Mouse (Mus musculus) testis, adult 2 months (tissue): Measurements from ENCODE around the gene Snd1. TPM values are rescaled to one million over a fixed set of nuclear protein-coding genes. Genes with fewer than 3 reads are reported as not detected.

Experiments used
- H3K27ac ChIP-seq: fragments of 200-500 bp; 2 replicates; pipeline ENCODE4 v1.5.1; 2012; ENCODE audit warnings: low read depth, low read length; ENCODE audit not compliant: control insufficient read depth, insufficient read depth
- H3K27me3 ChIP-seq: fragments of 200-500 bp; 2 replicates; pipeline ENCODE4 v1.6.1; 2012; ENCODE audit warnings: mild to moderate bottlenecking, low read length, moderate library complexity; ENCODE audit not compliant: control insufficient read depth, insufficient read depth
- H3K36me3 ChIP-seq: fragments of 200-500 bp; 2 replicates; pipeline ENCODE4 v1.6.1; 2012; ENCODE audit warnings: mild to moderate bottlenecking, low read length; ENCODE audit not compliant: control insufficient read depth, insufficient read depth
- H3K4me1 ChIP-seq: fragments of 200-500 bp; 2 replicates; pipeline ENCODE4 v1.6.1; 2012; ENCODE audit warnings: low read length; ENCODE audit not compliant: control insufficient read depth, insufficient read depth
- H3K4me3 ChIP-seq: fragments of 200-500 bp; 2 replicates; pipeline ENCODE4 v1.5.1; 2012; ENCODE audit warnings: low read depth, mild to moderate bottlenecking, low read length, moderate library complexity, mixed read lengths; ENCODE audit not compliant: control insufficient read depth
- CTCF ChIP-seq: fragments of 200-500 bp; IDR thresholded peaks from 2 replicates; pipeline ENCODE4 v1.5.1; 2012; ENCODE audit warnings: low read depth, mild to moderate bottlenecking, inconsistent platforms, low read length, moderate library complexity; ENCODE audit not compliant: control insufficient read depth, insufficient read depth, insufficient replicate concordance
- POLR2A ChIP-seq: fragments of 200-500 bp; IDR thresholded peaks from 2 replicates; pipeline ENCODE4 v1.6.1; 2012; ENCODE audit warnings: low read depth, mild to moderate bottlenecking, inconsistent platforms, low read length, moderate library complexity; ENCODE audit not compliant: control insufficient read depth
- polyA plus RNA-seq: library from polyadenylated mRNA; depleted of rRNA; stranded (reverse); fragments of >200 nt; gene quantifications from 2 replicates; pipeline ENCODE4 v1.2.3, GENCODE M21; 2012

The Snd1 gene
- polyA plus RNA-seq, 1 experiment: 11.4 TPM

GRCm38 (mm10) chr6:28783953-28784352 lies 309.0 kb downstream of the Snd1 start:
- no peaks in the 10 kb centered on the region for H3K36me3 ChIP-seq

GRCm38 (mm10) chr6:28785770-28786169 lies 310.8 kb downstream of the Snd1 start:
- TF ChIP-seq CTCF (no peak), POLR2A (no peak)
- Histone ChIP-seq H3K4me1 (no peaks in the 10 kb centered on the region), H3K4me3 (no peak overlapping the region), H3K36me3 (no peaks in the 10 kb centered on the region), H3K27me3 (no peaks in the 10 kb centered on the region), H3K27ac (no peak overlapping the region)

More at GRCm38 (mm10) chr6:28783953-28784352, 309.0 kb downstream of the Snd1 start:
- no peak overlapping the region for H3K4me3 ChIP-seq
- no peaks in the 10 kb centered on the region for H3K27me3 ChIP-seq
- TF ChIP-seq POLR2A (no peak), CTCF (no peak)
- no peak overlapping the region for H3K27ac ChIP-seq
- H3K4me1 ChIP-seq: no peaks in the 10 kb centered on the region

GRCm38 (mm10) chr6:28787133-28787532 lies 312.2 kb downstream of the Snd1 start:
- no peak overlapping the region for H3K4me3 ChIP-seq

GRCm38 (mm10) chr6:28789685-28790084 lies 314.7 kb downstream of the Snd1 start:
- H3K4me3 ChIP-seq: no peak overlapping the region
- no peaks in the 10 kb centered on the region for H3K27me3 ChIP-seq
- no peaks in the 10 kb centered on the region for H3K4me1 ChIP-seq
- no peak for TF ChIP-seq CTCF
- TF ChIP-seq POLR2A: no peak
- H3K36me3 ChIP-seq: no peaks in the 10 kb centered on the region
- no peak overlapping the region for H3K27ac ChIP-seq

More at GRCm38 (mm10) chr6:28787133-28787532, 312.2 kb downstream of the Snd1 start:
- Histone ChIP-seq H3K36me3 (no peaks in the 10 kb centered on the region), H3K27me3 (no peaks in the 10 kb centered on the region), H3K27ac (no peak overlapping the region), H3K4me1 (no peaks in the 10 kb centered on the region)
- no peak for TF ChIP-seq POLR2A
- TF ChIP-seq CTCF: no peak

- no peaks in the 10 kb centered on the region for H3K36me3 ChIP-seq
- TF ChIP-seq CTCF (no peak), POLR2A (no peak)
- no peak overlapping the region for H3K4me3 ChIP-seq
- H3K4me1 ChIP-seq: no peaks in the 10 kb centered on the region
- H3K27me3 ChIP-seq: no peaks in the 10 kb centered on the region
- no peak overlapping the region for H3K27ac ChIP-seq
Observed at GRCm38 (mm10) chr6:28791183-28791582, 316.2 kb downstream of the Snd1 start.

GRCm38 (mm10) chr6:28791809-28792208 lies 316.9 kb downstream of the Snd1 start:
- Histone ChIP-seq H3K27ac (no peak overlapping the region), H3K4me3 (no peak overlapping the region), H3K4me1 (no peaks in the 10 kb centered on the region), H3K27me3 (no peaks in the 10 kb centered on the region), H3K36me3 (no peaks in the 10 kb centered on the region)
- no peak for TF ChIP-seq POLR2A
- TF ChIP-seq CTCF: no peak

- Histone ChIP-seq H3K27ac (no peak overlapping the region), H3K4me3 (no peak overlapping the region), H3K4me1 (no peaks in the 10 kb centered on the region), H3K36me3 (no peaks in the 10 kb centered on the region), H3K27me3 (no peaks in the 10 kb centered on the region)
- no peak for TF ChIP-seq CTCF
- TF ChIP-seq POLR2A: no peak
Observed at GRCm38 (mm10) chr6:28795380-28795779, 320.4 kb downstream of the Snd1 start.

- H3K4me1 ChIP-seq: no peaks in the 10 kb centered on the region
- H3K27me3 ChIP-seq: no peaks in the 10 kb centered on the region
- H3K4me3 ChIP-seq: no peak overlapping the region
- TF ChIP-seq CTCF (no peak), POLR2A (no peak)
- H3K36me3 ChIP-seq: no peaks in the 10 kb centered on the region
- no peak overlapping the region for H3K27ac ChIP-seq
Observed at GRCm38 (mm10) chr6:28795792-28796515, 321.0 kb downstream of the Snd1 start.
